Mouse (Mus musculus): ENCODE results near the gene Slc2a1. TPM values are rescaled to one million over a fixed set of nuclear protein-coding genes. Genes with fewer than 3 reads are reported as not detected.
A peak's percentile ranks its signal among the peaks of the same experiment; 100 is the strongest.

Gene Slc2a1
- polyA plus RNA-seq, 1 experiment: 47.7 TPM

DNA sequence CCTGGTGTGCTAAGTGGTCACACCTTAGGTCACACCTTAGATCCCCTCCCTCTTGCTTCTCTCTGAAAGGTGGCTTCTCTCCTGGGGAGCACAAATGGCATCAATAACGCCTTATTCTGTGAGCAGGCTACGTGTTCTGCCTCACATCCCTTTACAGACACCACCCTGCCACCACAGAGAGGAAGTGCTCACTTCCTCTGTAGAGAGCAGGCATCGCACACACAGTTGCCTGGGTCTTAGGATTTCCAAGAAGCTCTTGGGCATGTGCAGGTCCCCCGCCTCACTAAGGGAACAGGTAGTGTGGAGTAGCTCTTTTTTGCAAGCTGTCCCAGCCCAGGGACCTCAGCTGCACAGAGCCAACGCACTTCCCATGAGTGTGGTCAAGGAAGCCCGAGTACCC, 18.7 kb downstream of the Slc2a1 start:
- TF ChIP-seq POLR2A (IDR thresholded peaks at IDR 0.05; ENCODE audit: low read depth, low read length) (no peak; the same call in 1 of the 2 replicates), CTCF (IDR thresholded peaks at IDR 0.05; ENCODE audit: extremely low read depth, insufficient read depth, insufficient read length, insufficient replicate concordance) (no peak)
- peaks cover 3% of the 10 kb centered on the region for H3K36me3 ChIP-seq (ENCODE audit: control insufficient read depth, insufficient read depth, low read length)
- H3K4me1 ChIP-seq (ENCODE audit: control insufficient read depth, insufficient read depth, insufficient read length): peaks cover 50% of the 10 kb centered on the region
- no peak overlapping the region for H3K4me3 ChIP-seq (ENCODE audit: extremely low read depth, insufficient read depth, insufficient read length)
- no peaks in the 10 kb centered on the region for H3K27me3 ChIP-seq (ENCODE audit: control insufficient read depth, insufficient read depth, low read length)
- DNase-seq (ENCODE audit: low read depth in 1 of 2, low spot score in 2 of 2): peak; percentile 73 to 75
- WGBS: 10% methylated on average over 6 of the region's 6 CpGs
- H3K27ac ChIP-seq (ENCODE audit: insufficient read depth, low read length): peak overlapping the region; percentile 96

DNA sequence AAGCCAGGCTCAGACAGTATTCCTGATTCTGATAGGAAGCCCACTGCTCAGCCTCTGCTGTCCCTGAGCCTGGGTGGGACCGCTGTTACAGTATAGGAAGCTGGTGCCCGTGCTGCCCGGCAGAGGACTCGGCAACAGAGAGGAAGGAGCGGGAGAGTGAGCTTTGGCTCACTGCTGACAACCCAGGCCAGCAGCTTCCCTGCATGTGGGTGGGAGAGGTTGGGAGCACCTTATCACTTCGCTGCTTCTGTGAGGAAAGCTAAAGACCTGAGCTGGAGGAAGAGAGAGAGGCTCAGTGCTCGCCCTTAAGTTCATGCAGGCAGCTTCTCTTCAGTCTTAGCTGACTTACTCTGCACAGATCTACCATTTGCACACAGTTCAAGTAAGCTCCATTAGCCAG, 20.0 kb downstream of the Slc2a1 start:
- WGBS: 70% methylated on average over 7 of the region's 7 CpGs
- Histone ChIP-seq H3K36me3 (ENCODE audit: control insufficient read depth, insufficient read depth, low read length) (peaks cover 16% of the 10 kb centered on the region), H3K27me3 (ENCODE audit: control insufficient read depth, insufficient read depth, low read length) (no peaks in the 10 kb centered on the region), H3K27ac (ENCODE audit: insufficient read depth, low read length) (no peak overlapping the region), H3K4me3 (ENCODE audit: extremely low read depth, insufficient read depth, insufficient read length) (no peak overlapping the region), H3K4me1 (ENCODE audit: control insufficient read depth, insufficient read depth, insufficient read length) (peaks cover 50% of the 10 kb centered on the region)
- no peak for DNase-seq (ENCODE audit: low read depth in 1 of 2, low spot score in 2 of 2)
- no peak for TF ChIP-seq CTCF (IDR thresholded peaks at IDR 0.05; ENCODE audit: extremely low read depth, insufficient read depth, insufficient read length, insufficient replicate concordance)
- no peak for TF ChIP-seq POLR2A (IDR thresholded peaks at IDR 0.05; ENCODE audit: low read depth, low read length)

DNA sequence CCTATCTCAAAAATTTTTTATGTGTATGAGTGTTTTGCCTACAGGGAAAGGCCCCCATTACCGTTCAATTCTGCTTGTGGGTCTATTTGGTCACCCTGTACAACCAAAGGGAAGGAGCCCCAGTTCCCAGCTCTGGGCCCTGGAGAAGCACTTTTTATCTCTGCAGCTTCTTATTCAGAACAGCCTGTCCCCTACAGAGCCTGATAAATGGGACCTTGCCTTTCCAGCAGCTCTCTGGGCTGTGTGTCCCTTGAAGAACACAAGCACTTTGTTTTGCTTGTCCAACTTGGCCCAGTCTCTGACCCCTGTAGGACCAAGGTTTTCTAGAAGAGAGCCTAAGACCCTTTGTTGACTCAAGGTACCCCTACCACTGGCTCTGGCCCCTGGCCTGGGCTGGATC, 20.6 kb downstream of the Slc2a1 start:
- no peak overlapping the region for H3K4me3 ChIP-seq (ENCODE audit: extremely low read depth, insufficient read depth, insufficient read length)
- no peaks in the 10 kb centered on the region for H3K27me3 ChIP-seq (ENCODE audit: control insufficient read depth, insufficient read depth, low read length)
- 75% methylated on average over 1 of the region's 1 CpGs for WGBS
- TF ChIP-seq CTCF (IDR thresholded peaks at IDR 0.05; ENCODE audit: extremely low read depth, insufficient read depth, insufficient read length, insufficient replicate concordance): no peak
- TF ChIP-seq POLR2A (IDR thresholded peaks at IDR 0.05; ENCODE audit: low read depth, low read length): no peak
- H3K4me1 ChIP-seq (ENCODE audit: control insufficient read depth, insufficient read depth, insufficient read length): peaks cover 50% of the 10 kb centered on the region
- H3K36me3 ChIP-seq (ENCODE audit: control insufficient read depth, insufficient read depth, low read length): peaks cover 20% of the 10 kb centered on the region
- DNase-seq (ENCODE audit: low read depth in 1 of 2, low spot score in 2 of 2): no peak
- no peak overlapping the region for H3K27ac ChIP-seq (ENCODE audit: insufficient read depth, low read length)

DNA sequence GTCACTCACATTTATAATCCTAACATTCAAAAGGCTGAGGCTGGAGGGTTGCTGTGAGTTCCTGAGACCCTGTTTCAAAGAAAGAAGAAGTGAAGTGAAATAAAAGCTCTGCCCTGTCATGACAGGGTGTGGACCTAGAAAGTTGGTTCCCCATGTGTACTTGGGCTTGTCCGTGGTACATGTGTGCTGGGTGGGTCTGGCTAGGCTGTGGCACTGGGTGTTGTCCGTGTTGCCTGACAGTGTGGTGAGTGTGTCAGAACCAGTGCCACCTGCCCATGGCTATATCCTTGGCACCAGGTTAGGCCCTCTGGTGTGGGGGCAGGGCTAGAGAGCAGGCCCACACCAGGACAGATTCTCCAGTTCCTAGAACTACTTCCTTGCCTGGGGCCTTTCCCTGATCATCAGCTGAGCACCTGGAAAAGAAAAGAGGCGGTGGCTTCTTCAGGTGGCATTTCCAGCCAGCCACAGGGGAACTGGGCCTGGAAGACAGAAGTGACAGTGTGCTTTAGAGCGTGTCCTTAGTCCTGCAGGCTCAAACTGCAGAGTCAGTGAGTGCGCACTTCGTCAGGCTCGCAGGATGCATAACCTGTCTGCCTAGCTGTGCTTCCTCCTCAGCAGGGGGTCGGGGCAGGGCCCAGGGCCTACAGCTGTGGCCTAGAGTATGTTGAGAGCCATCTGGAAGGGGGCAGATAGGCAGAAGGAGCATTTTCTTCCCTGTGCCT, 22.8 kb downstream of the Slc2a1 start:
- DNase-seq (ENCODE audit: low read depth in 1 of 2, low spot score in 2 of 2): peak in 1 of 2 experiments; percentile 33
- TF ChIP-seq CTCF (IDR thresholded peaks at IDR 0.05; ENCODE audit: extremely low read depth, insufficient read depth, insufficient read length, insufficient replicate concordance): no peak
- TF ChIP-seq POLR2A (IDR thresholded peaks at IDR 0.05; ENCODE audit: low read depth, low read length): no peak
- 39% methylated on average over 8 of the region's 8 CpGs for WGBS
- H3K27me3 ChIP-seq (ENCODE audit: control insufficient read depth, insufficient read depth, low read length): no peaks in the 10 kb centered on the region
- H3K27ac ChIP-seq (ENCODE audit: insufficient read depth, low read length): peak overlapping the region; percentile 80
- no peak overlapping the region for H3K4me3 ChIP-seq (ENCODE audit: extremely low read depth, insufficient read depth, insufficient read length)
- peaks cover 40% of the 10 kb centered on the region for H3K36me3 ChIP-seq (ENCODE audit: control insufficient read depth, insufficient read depth, low read length)
- peaks cover 33% of the 10 kb centered on the region; the same call in 1 of the 2 replicates for H3K4me1 ChIP-seq (ENCODE audit: control insufficient read depth, insufficient read depth, insufficient read length)

DNA sequence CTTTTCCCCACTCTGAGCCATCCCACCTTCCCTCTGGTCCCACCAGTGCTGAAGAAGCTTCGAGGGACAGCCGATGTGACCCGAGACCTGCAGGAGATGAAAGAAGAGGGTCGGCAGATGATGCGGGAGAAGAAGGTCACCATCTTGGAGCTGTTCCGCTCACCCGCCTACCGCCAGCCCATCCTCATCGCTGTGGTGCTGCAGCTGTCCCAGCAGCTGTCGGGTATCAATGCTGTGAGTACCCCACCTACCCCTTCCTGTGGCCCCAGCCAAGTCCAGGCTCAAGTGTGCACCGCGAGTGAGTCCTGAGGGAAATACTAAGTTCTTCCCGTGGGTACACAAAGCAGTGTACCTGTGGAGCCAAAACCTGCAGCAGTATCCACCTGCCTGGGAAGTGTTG, 24.8 kb downstream of the Slc2a1 start:
- Histone ChIP-seq H3K4me3 (ENCODE audit: extremely low read depth, insufficient read depth, insufficient read length) (no peak overlapping the region), H3K4me1 (ENCODE audit: control insufficient read depth, insufficient read depth, insufficient read length) (peaks cover 20% of the 10 kb centered on the region; the same call in 1 of the 2 replicates), H3K27me3 (ENCODE audit: control insufficient read depth, insufficient read depth, low read length) (no peaks in the 10 kb centered on the region), H3K36me3 (ENCODE audit: control insufficient read depth, insufficient read depth, low read length) (peaks cover 46% of the 10 kb centered on the region), H3K27ac (ENCODE audit: insufficient read depth, low read length) (no peak overlapping the region)
- WGBS: 90% methylated on average over 13 of the region's 13 CpGs
- no peak for TF ChIP-seq CTCF (IDR thresholded peaks at IDR 0.05; ENCODE audit: extremely low read depth, insufficient read depth, insufficient read length, insufficient replicate concordance)
- no peak for TF ChIP-seq POLR2A (IDR thresholded peaks at IDR 0.05; ENCODE audit: low read depth, low read length)
- DNase-seq (ENCODE audit: low read depth in 1 of 2, low spot score in 2 of 2): no peak

DNA sequence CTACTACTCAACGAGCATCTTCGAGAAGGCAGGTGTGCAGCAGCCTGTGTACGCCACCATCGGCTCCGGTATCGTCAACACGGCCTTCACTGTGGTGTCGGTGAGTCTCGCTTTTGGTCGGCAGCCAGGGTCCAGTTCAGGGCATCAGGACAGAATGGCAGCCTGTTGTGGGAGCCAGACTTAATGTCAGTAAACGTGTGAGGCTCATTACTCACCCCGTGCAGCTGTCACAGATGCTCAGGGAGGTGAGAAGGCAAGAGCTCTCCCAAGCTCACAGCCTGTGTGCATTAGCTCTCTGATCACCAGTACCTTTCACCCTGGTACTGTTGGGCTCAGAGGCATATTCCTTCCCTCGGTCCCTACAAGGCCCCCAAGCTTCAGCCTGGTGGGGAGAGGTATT, 25.3 kb downstream of the Slc2a1 start:
- Histone ChIP-seq H3K4me3 (ENCODE audit: extremely low read depth, insufficient read depth, insufficient read length) (no peak overlapping the region), H3K4me1 (ENCODE audit: control insufficient read depth, insufficient read depth, insufficient read length) (peaks cover 16% of the 10 kb centered on the region; the same call in 1 of the 2 replicates), H3K27ac (ENCODE audit: insufficient read depth, low read length) (no peak overlapping the region), H3K27me3 (ENCODE audit: control insufficient read depth, insufficient read depth, low read length) (no peaks in the 10 kb centered on the region), H3K36me3 (ENCODE audit: control insufficient read depth, insufficient read depth, low read length) (peaks cover 46% of the 10 kb centered on the region)
- DNase-seq (ENCODE audit: low read depth in 1 of 2, low spot score in 2 of 2): no peak
- WGBS: 96% methylated on average over 13 of the region's 13 CpGs
- TF ChIP-seq POLR2A (IDR thresholded peaks at IDR 0.05; ENCODE audit: low read depth, low read length) (no peak), CTCF (IDR thresholded peaks at IDR 0.05; ENCODE audit: extremely low read depth, insufficient read depth, insufficient read length, insufficient replicate concordance) (no peak)

DNA sequence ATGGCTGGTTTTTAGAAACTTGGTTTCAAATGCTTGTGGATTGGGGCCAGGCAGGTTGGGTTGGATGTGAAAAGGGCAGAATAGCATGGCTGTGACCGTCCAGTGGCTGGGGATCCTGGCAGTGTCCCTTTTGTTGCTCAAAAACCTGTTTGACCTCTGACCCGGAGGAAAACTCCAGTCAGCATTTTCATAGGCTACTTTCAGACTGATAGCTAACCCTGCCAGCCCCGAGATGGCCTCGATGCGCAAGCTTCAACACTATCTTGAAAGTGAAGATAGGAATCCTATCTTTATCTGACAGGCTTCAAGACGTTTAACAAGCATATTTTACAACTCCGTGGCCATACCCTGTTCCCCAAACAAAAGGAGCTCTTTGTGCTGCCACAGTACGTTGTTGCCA, 28.8 kb downstream of the Slc2a1 start:
- WGBS: 87% methylated on average over 8 of the region's 8 CpGs
- Histone ChIP-seq H3K27ac (ENCODE audit: insufficient read depth, low read length) (no peak overlapping the region), H3K4me1 (ENCODE audit: control insufficient read depth, insufficient read depth, insufficient read length) (no peaks in the 10 kb centered on the region; the same call in 1 of the 2 replicates), H3K36me3 (ENCODE audit: control insufficient read depth, insufficient read depth, low read length) (peaks cover 43% of the 10 kb centered on the region), H3K4me3 (ENCODE audit: extremely low read depth, insufficient read depth, insufficient read length) (no peak overlapping the region), H3K27me3 (ENCODE audit: control insufficient read depth, insufficient read depth, low read length) (no peaks in the 10 kb centered on the region)
- TF ChIP-seq CTCF (IDR thresholded peaks at IDR 0.05; ENCODE audit: extremely low read depth, insufficient read depth, insufficient read length, insufficient replicate concordance) (no peak), POLR2A (IDR thresholded peaks at IDR 0.05; ENCODE audit: low read depth, low read length) (no peak)
- DNase-seq (ENCODE audit: low read depth in 1 of 2, low spot score in 2 of 2): no peak

Measured in spleen, adult 2 months (tissue).